Comparison of ENCODE assay signal across 18 mouse cellular contexts in genomic region chr3:116205346-116206219, GRCm38 (mm10). TPM values are rescaled to one million over a fixed set of nuclear protein-coding genes. Genes with fewer than 3 reads are reported as not detected.
A peak's percentile ranks its signal among the peaks of the same experiment; 100 is the strongest.
DNase-seq lines count a peak whose midpoint lies in the region; ATAC-seq and TF ChIP-seq lines count a peak whose summit lies in the region.
"Had no signal": no experiment of that assay in that cellular context is flagged by ENCODE, and none has a peak within 500 bp of the region (broad histone marks: within the 10 kb centered on the region; RNA-seq: fewer than 3 reads in every experiment).

No protein-coding gene starts in this region.

- no peak for TF ChIP-seq POLR2A in heart, adult 2 months (IDR thresholded peaks at IDR 0.05; ENCODE audit: insufficient read depth, low read depth, low read length)
- TF ChIP-seq POLR2A in spleen, adult 2 months (IDR thresholded peaks at IDR 0.05; ENCODE audit: low read depth, low read length) = no peak

- peak overlapping the region; percentile 15 for H3K27ac ChIP-seq in heart, adult 2 months
- H3K27ac ChIP-seq in heart, embryonic 10.5 days = no peak overlapping the region
- H3K27ac ChIP-seq in spleen, adult 2 months (ENCODE audit: insufficient read depth, low read length) = peak overlapping the region; percentile 40
- peak overlapping the region; percentile 86 for H3K27ac ChIP-seq in stomach, embryonic 16.5 days (ENCODE audit: low read length)
- H3K27ac ChIP-seq: forebrain, embryonic 12.5 days; heart, embryonic 13.5 days; hindbrain, embryonic 12.5 days; limb, embryonic 12.5 days; neural tube, embryonic 13.5 days had no signal

- ATAC-seq in stomach, embryonic 16.5 days (ENCODE audit: insufficient read depth, low FRiP score) = no peak

- WGBS in heart, adult 2 months = 65% methylated on average over 13 of the region's 13 CpGs
- WGBS in heart, embryonic 10.5 days = 70% methylated on average over 13 of the region's 13 CpGs
- 80% methylated on average over 13 of the region's 13 CpGs for WGBS in spleen, adult 2 months
- WGBS in stomach, embryonic 16.5 days = 59% methylated on average over 13 of the region's 13 CpGs

- H3K36me3 ChIP-seq in heart, adult 2 months (ENCODE audit: control insufficient read depth, insufficient read depth, low read length) = no peaks in the 10 kb centered on the region
- no peaks in the 10 kb centered on the region for H3K36me3 ChIP-seq in heart, embryonic 10.5 days
- no peaks in the 10 kb centered on the region for H3K36me3 ChIP-seq in spleen, adult 2 months (ENCODE audit: control insufficient read depth, insufficient read depth, low read length)
- H3K36me3 ChIP-seq in stomach, embryonic 16.5 days (ENCODE audit: control insufficient read depth, insufficient read depth, low read length) = no peaks in the 10 kb centered on the region
- H3K36me3 ChIP-seq: forebrain, embryonic 12.5 days; heart, embryonic 13.5 days; hindbrain, embryonic 12.5 days; limb, embryonic 12.5 days; neural tube, embryonic 13.5 days had no signal

- H3K9ac ChIP-seq in heart, adult 2 months (ENCODE audit: low read depth, low read length) = no peak overlapping the region
- no peak overlapping the region for H3K9ac ChIP-seq in stomach, embryonic 16.5 days (ENCODE audit: low read length)
- H3K9ac ChIP-seq: forebrain, embryonic 12.5 days; heart, embryonic 13.5 days; hindbrain, embryonic 12.5 days; limb, embryonic 12.5 days; neural tube, embryonic 13.5 days had no signal

- TF ChIP-seq CTCF in heart, adult 2 months (IDR thresholded peaks at IDR 0.05) = no peak
- no peak for TF ChIP-seq CTCF in spleen, adult 2 months (IDR thresholded peaks at IDR 0.05; ENCODE audit: extremely low read depth, insufficient read depth, insufficient read length, insufficient replicate concordance)

- H3K9me3 ChIP-seq in heart, embryonic 10.5 days = no peaks in the 10 kb centered on the region
- H3K9me3 ChIP-seq in stomach, embryonic 16.5 days (replicated peaks; ENCODE audit: control insufficient read depth, low read length) = no peaks in the 10 kb centered on the region
- H3K9me3 ChIP-seq: forebrain, embryonic 12.5 days; heart, embryonic 13.5 days; hindbrain, embryonic 12.5 days; limb, embryonic 12.5 days; megakaryocyte, embryonic 14.5 days; neural tube, embryonic 13.5 days had no signal

- no peaks in the 10 kb centered on the region for H3K79me2 ChIP-seq in heart, adult 2 months (replicated peaks; ENCODE audit: control insufficient read depth, insufficient read depth, low read length)

- TF ChIP-seq EP300 in heart, adult 2 months (IDR thresholded peaks at IDR 0.05; ENCODE audit: insufficient read depth, low read depth, low read length) = no peak

- intact Hi-C loops in heart, adult 2 months (cut with DNase I) = no loop called here

- H3K4me1 ChIP-seq in heart, adult 2 months (ENCODE audit: control insufficient read depth, insufficient read depth, low read length) = peaks cover 12% of the 10 kb centered on the region
- H3K4me1 ChIP-seq in heart, embryonic 10.5 days = peaks cover 6% of the 10 kb centered on the region; the same call in 1 of the 2 replicates
- no peaks in the 10 kb centered on the region for H3K4me1 ChIP-seq in spleen, adult 2 months (ENCODE audit: control insufficient read depth, insufficient read depth, insufficient read length)
- peaks cover 12% of the 10 kb centered on the region for H3K4me1 ChIP-seq in stomach, embryonic 16.5 days (ENCODE audit: control insufficient read depth, insufficient read depth, low read length)
- H3K4me1 ChIP-seq: forebrain, embryonic 12.5 days; hindbrain, embryonic 12.5 days; megakaryocyte, embryonic 14.5 days had no signal

- H3K27me3 ChIP-seq in heart, adult 2 months (ENCODE audit: control insufficient read depth, insufficient read depth, low read length) = no peaks in the 10 kb centered on the region
- no peaks in the 10 kb centered on the region for H3K27me3 ChIP-seq in heart, embryonic 10.5 days (ENCODE audit: insufficient read depth, poor library complexity, severe bottlenecking)
- H3K27me3 ChIP-seq in spleen, adult 2 months (ENCODE audit: control insufficient read depth, insufficient read depth, low read length) = no peaks in the 10 kb centered on the region
- no peaks in the 10 kb centered on the region for H3K27me3 ChIP-seq in stomach, embryonic 16.5 days (ENCODE audit: control insufficient read depth, insufficient read depth, low read length)
- H3K27me3 ChIP-seq: forebrain, embryonic 12.5 days; heart, embryonic 13.5 days; hindbrain, embryonic 12.5 days; limb, embryonic 12.5 days; neural tube, embryonic 13.5 days had no signal

- no peak overlapping the region for H3K4me2 ChIP-seq in stomach, embryonic 16.5 days (ENCODE audit: low read depth, low read length)
- H3K4me2 ChIP-seq: forebrain, embryonic 12.5 days; heart, embryonic 13.5 days; hindbrain, embryonic 12.5 days; limb, embryonic 12.5 days; neural tube, embryonic 13.5 days had no signal

- H3K4me3 ChIP-seq in heart, adult 2 months = no peak overlapping the region
- H3K4me3 ChIP-seq in heart, embryonic 10.5 days = no peak overlapping the region
- no peak overlapping the region for H3K4me3 ChIP-seq in spleen, adult 2 months (ENCODE audit: extremely low read depth, insufficient read depth, insufficient read length)
- no peak overlapping the region for H3K4me3 ChIP-seq in stomach, embryonic 16.5 days (replicated peaks; ENCODE audit: low read length)
- H3K4me3 ChIP-seq: forebrain, embryonic 12.5 days; heart, embryonic 13.5 days; hindbrain, embryonic 12.5 days; limb, embryonic 12.5 days; megakaryocyte, embryonic 14.5 days; neural tube, embryonic 13.5 days had no signal

- DNase-seq in heart, adult 2 months = no peak
- DNase-seq in heart, embryonic 10.5 days (ENCODE audit: low spot score) = no peak
- peak; percentile 18 for DNase-seq in kidney, postnatal 10 days
- no peak for DNase-seq in kidney, adult 8-10 months
- no peak for DNase-seq in spleen, adult 2 months (ENCODE audit: low read depth in 1 of 2, low spot score in 2 of 2)
- no peak for DNase-seq in spleen, adult 12 weeks (ENCODE audit: low spot score)
- no peak for DNase-seq in gastrocnemius, postnatal 4 days (ENCODE audit: low spot score in 2 of 2)
- DNase-seq: adrenal gland, postnatal 14 days; B cell, adult 2 months; cerebellum, postnatal 14 days; retina, postnatal 1 day had no signal

RNA-seq across cellular contexts. Expression of gene Gpr88, which starts 47.7 kb away (rescaled TPM):
- total RNA-seq in heart, adult 2 months (2021) = under 1 TPM in 1 of 2 experiments, not detected in 1; 0.08 TPM
- polyA plus RNA-seq in heart, adult 2 months (2012; rRNA removed) = 0.15 and 0.23 TPM in 2 replicates
- polyA plus RNA-seq in heart, embryonic 10.5 days (2016; fragmentation: Nextera tagmentation; extraction: Ambion mirVana) = 0.07 and 0.62 TPM in 2 replicates
- 3.3 and 5.8 TPM in 2 replicates for polyA plus RNA-seq in spleen, adult 2 months (2012; rRNA removed)
- 0.94 and 1.3 TPM in 2 replicates for polyA plus RNA-seq in stomach, embryonic 16.5 days (2015; fragmentation: Nextera tagmentation; extraction: Ambion mirVana)
- total RNA-seq in gastrocnemius, postnatal 4 days (2021) = under 1 TPM; 0.08 to 0.10 TPM
